Mouse (Mus musculus) layer of hippocampus, adult 18-20 months (tissue): ENCODE results near the gene Cys1. TPM values are rescaled to one million over a fixed set of nuclear protein-coding genes. Genes with fewer than 3 reads are reported as not detected.
"Not testable (repeated sequence)": the region's sequence is repeated elsewhere in the genome, so short reads cannot be mapped to it uniquely, and the experiment has no call there.

Experiments used
- DNase-seq, 2 experiments: peaks; one replicate each; pipeline ENCODE4 v3.0.0; 2022; ENCODE audit warnings: low spot score in 2 of 2
- total RNA-seq, 2 experiments: library from RNA; stranded (reverse); gene quantifications; 2 replicates each; pipeline ENCODE4 v1.2.3; 2021

Cys1 gene
- total RNA-seq, 2 experiments from 2014 or later, result 30.2 to 35.4 TPM

- peak in 1 of 2 experiments; percentile 23 for DNase-seq
These were observed 31.1 kb downstream of the Cys1 start for GRCm38 (mm10) chr12:24650415-24651062.

- DNase-seq, result no peak
These were observed 33.5 kb downstream of the Cys1 start for GRCm38 (mm10) chr12:24648094-24648493.

GRCm38 (mm10) chr12:24645901-24646300 lies 35.7 kb downstream of the Cys1 start:
- no peak for DNase-seq

- DNase-seq, result no peak
These were observed 37.5 kb downstream of the Cys1 start for GRCm38 (mm10) chr12:24644125-24644571.

- peak; percentile 29 to 61 for DNase-seq
These were observed 39.2 kb downstream of the Cys1 start for GRCm38 (mm10) chr12:24642370-24642802.

- not testable (repeated sequence) for DNase-seq
These were observed 42.8 kb downstream of the Cys1 start for GRCm38 (mm10) chr12:24638787-24639186.

GRCm38 (mm10) chr12:24634648-24635047 lies 47.0 kb downstream of the Cys1 start:
- DNase-seq, result no peak

- no peak for DNase-seq
These were observed 47.4 kb downstream of the Cys1 start for GRCm38 (mm10) chr12:24634212-24634611.

- DNase-seq, result no peak
These were observed 47.8 kb downstream of the Cys1 start for GRCm38 (mm10) chr12:24633753-24634191.

- no peak for DNase-seq
These were observed 49.2 kb downstream of the Cys1 start for GRCm38 (mm10) chr12:24632404-24632803.

GRCm38 (mm10) chr12:24630220-24630619 lies 51.4 kb downstream of the Cys1 start:
- peak in 1 of 2 experiments; percentile 45 for DNase-seq

- DNase-seq, result no peak
These were observed 54.4 kb downstream of the Cys1 start for GRCm38 (mm10) chr12:24627215-24627614.

- no peak for DNase-seq
These were observed 55.2 kb downstream of the Cys1 start for GRCm38 (mm10) chr12:24626401-24626800.

- peak in 1 of 2 experiments; percentile 25 for DNase-seq
These were observed 57.9 kb downstream of the Cys1 start for GRCm38 (mm10) chr12:24623486-24624251.

- DNase-seq, result no peak
These were observed 62.2 kb downstream of the Cys1 start for GRCm38 (mm10) chr12:24619436-24619835.

Other genes starting within 250 kb of the Cys1 start
- gene Taf1b, start 183.5 kb downstream of the Cys1 start, total RNA-seq, result 10 to 100 TPM; 30.1 to 37.2 TPM
- 10 to 100 TPM; 26.4 to 30.5 TPM for gene Grhl1, start 109.5 kb downstream of the Cys1 start, total RNA-seq
- gene Klf11, start 30.5 kb downstream of the Cys1 start, total RNA-seq, result 1 to 10 TPM; 2.9 to 4.6 TPM
- 1 to 10 TPM in 1 of 2 experiments, under 1 TPM in 1; 0.71 to 1.5 TPM for gene Rrm2, start 26.4 kb upstream of the Cys1 start, total RNA-seq
- gene Mboat2, start 149.1 kb upstream of the Cys1 start, total RNA-seq, result 10 to 100 TPM; 83.9 to 88.1 TPM